Mouse (Mus musculus): ENCODE results near the gene Igf1.
A peak's percentile ranks its signal among the peaks of the same experiment; 100 is the strongest.

Gene Igf1

DNA sequence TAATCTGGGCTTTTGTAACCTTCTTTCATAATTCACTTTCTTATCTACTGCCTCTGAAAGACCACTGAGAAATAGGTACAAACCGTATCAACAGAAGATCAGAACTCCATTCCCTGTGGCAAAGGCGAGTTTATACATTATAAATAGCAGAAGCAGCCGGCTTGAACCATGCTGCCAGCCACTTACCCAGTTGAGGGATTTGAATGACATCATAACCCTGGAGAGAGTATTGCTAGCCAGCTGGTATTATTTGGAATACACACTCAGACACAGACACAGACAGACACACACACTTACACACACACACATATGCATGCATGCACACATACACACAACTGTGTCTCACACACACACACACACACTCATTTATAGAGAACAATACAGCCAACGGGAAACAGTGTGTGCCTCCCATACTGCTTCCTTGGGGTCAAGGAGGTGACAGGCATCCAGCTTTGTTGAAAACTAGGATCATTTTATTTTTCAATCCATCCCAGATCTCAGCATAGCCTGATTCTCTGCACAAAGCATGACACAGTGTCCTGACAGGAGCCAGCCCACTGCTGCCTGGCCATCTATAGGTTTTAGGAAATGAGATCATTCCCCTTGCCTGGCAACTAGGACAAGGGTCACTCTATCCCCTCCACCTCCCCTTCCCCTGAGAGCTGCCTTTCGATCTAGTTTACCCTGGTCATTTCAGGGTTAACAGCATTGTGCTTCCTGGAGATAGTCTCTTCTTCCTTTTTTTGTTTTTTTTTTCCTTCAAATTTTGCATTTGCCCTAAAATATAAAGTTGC is at the start of gene Igf1:
Gene Igf1, plus strand, starts transcription at position 253 of the 794 bp plus-strand sequence.
- no peak for ATAC-seq (ENCODE audit: low TSS enrichment)

- no peak for ATAC-seq (ENCODE audit: low TSS enrichment)
Observed at GRCm38 (mm10) chr10:87812157-87813072, 45.6 kb upstream of the Igf1 start.

- ATAC-seq (ENCODE audit: low TSS enrichment), result 0 out of 2 replicates have a peak, but pooled peaks have one; percentile 38
Observed at GRCm38 (mm10) chr10:87813073-87813590, 44.9 kb upstream of the Igf1 start.

GRCm38 (mm10) chr10:87816861-87817260 is 41.2 kb upstream of the Igf1 start:
- peak; percentile 34; the same call in 1 of the 2 replicates for ATAC-seq (ENCODE audit: low TSS enrichment)

DNA sequence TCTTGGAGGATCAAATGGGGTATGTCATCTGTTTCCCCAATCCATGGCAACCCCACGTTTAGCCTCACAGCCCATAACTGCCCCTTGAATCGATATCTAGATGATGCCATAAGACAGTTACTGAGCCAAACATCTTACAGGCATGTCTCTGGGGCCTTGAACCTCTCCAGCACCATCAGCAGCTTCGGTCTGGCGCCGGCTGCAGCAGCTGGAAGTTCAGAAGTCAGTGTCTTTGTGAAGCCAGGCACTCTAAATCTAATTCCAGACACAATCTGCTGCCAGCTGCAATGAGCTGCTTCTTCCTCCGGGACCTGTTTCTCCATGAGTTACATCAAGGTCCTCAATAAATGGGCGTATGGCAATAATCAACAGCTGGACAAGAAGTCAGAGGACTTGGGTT is 40.3 kb upstream of the Igf1 start:
- no peak for ATAC-seq (ENCODE audit: low TSS enrichment)

GRCm38 (mm10) chr10:87821906-87822305 is 36.2 kb upstream of the Igf1 start:
- no peak for ATAC-seq (ENCODE audit: low TSS enrichment)

GRCm38 (mm10) chr10:87830012-87830411 is 28.1 kb upstream of the Igf1 start:
- ATAC-seq (ENCODE audit: low TSS enrichment), result no peak

GRCm38 (mm10) chr10:87830639-87831038 is 27.4 kb upstream of the Igf1 start:
- no peak for ATAC-seq (ENCODE audit: low TSS enrichment)

- ATAC-seq (ENCODE audit: low TSS enrichment), result no peak
Observed at GRCm38 (mm10) chr10:87832101-87832500, 26.0 kb upstream of the Igf1 start.

- no peak for ATAC-seq (ENCODE audit: low TSS enrichment)
Observed at GRCm38 (mm10) chr10:87839454-87839853, 18.6 kb upstream of the Igf1 start.

GRCm38 (mm10) chr10:87842501-87842900 is 15.6 kb upstream of the Igf1 start:
- no peak for ATAC-seq (ENCODE audit: low TSS enrichment)

GRCm38 (mm10) chr10:87844917-87845552 is 13.0 kb upstream of the Igf1 start:
- no peak for ATAC-seq (ENCODE audit: low TSS enrichment)

DNA sequence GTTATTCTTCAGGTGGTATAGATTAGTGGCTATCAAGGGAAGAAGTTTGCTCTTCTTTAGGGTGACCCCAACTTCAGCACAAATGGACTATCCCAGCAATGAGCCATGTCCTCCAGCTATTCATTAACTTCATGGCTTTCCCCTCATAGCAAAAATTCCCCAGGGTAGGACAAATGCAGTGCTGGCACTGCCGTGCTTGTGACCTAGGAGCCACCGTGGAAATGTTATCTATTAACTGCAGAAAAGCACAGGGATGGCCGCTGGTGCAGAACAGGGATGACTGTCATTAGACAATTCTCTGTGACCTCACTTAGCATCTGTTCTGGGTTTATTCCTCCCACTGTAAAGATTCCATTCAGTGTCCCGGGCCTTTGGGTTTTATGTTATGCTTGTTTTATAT is 10.2 kb upstream of the Igf1 start:
- no peak for ATAC-seq (ENCODE audit: low TSS enrichment)

GRCm38 (mm10) chr10:87848419-87848818 is 9.6 kb upstream of the Igf1 start:
- ATAC-seq (ENCODE audit: low TSS enrichment), result no peak

- no peak for ATAC-seq (ENCODE audit: low TSS enrichment)
Observed at GRCm38 (mm10) chr10:87851492-87851891, 6.6 kb upstream of the Igf1 start.

- ATAC-seq (ENCODE audit: low TSS enrichment), result peak; percentile 59; the same call in 1 of the 2 replicates
Observed at GRCm38 (mm10) chr10:87854408-87854807, 3.7 kb upstream of the Igf1 start.

- no peak for ATAC-seq (ENCODE audit: low TSS enrichment)
Observed at GRCm38 (mm10) chr10:87855423-87856122, 2.5 kb upstream of the Igf1 start.

DNA sequence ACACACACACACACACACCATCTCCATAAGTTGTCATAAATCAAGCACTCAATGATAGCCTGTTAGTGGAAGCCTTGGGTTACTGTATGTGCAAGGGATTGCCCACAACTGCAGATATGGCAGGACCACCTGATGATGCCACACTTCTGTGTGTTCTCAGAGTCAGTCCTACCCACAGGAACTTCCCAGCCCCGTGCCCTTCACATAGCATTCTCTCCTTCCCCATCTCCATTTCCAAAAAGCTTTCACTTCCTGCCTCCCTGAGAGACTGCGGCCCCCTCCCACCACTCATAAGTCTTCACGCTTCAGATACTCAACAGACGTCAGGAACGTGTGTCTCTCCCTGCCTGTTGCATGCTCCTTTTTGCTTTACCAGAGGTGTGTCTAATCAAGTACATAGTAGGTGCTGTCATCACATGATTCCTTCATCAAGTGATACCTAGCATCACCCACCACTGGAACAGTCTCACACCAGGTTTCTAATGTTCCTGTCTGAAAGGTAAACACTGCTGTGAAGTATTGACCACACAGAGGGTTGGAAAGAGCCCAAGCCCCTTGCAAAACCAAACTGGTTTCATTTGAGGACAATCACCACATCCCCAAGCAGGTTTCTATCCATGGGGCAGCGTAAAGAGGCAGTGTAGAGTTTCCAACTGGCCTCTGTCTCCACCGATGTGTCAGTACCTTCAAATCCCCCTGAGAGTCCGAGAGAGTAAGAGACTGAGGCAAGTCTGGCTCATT is 680 bp upstream of the Igf1 start:
- no peak for ATAC-seq (ENCODE audit: low TSS enrichment)

DNA sequence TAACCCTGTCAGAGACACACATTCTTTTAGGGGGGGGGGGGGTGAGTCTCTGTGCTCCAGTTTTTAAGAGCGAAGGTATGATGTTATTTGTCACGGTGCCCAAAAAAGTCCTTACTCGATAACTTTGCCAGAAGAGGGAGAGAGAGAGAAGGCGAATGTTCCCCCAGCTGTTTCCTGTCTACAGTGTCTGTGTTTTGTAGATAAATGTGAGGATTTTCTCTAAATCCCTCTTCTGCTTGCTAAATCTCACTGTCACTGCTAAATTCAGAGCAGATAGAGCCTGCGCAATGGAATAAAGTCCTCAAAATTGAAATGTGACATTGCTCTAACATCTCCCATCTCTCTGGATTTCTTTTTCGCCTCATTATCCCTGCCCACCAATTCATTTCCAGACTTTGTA is 874 bp downstream of the Igf1 start:
- peak; percentile 60; the same call in 1 of the 2 replicates for ATAC-seq (ENCODE audit: low TSS enrichment)

DNA sequence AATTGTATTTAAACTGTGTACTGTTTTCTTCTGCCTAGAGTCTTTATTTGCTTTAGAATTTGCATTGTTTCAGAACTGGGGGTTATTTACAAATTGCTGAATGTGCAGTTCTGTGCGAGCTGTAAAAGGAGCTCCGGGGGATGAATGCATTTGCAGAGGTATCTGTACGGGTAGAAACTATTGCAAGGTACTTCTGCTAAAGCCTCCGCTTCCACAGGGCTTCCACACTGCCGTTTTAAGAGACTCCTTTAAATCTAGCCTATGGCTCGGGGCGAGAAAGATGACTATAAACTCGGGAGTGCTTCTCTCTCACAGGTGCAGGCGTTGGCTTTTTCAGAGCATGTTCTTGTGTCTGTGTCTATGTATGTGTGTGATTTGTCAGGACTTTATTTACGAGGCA is 1.4 kb downstream of the Igf1 start:
- ATAC-seq (ENCODE audit: low TSS enrichment), result peak; percentile 44; the same call in 1 of the 2 replicates
